Mouse (Mus musculus): Measurements from ENCODE around the gene Hsd17b3.

DNA sequence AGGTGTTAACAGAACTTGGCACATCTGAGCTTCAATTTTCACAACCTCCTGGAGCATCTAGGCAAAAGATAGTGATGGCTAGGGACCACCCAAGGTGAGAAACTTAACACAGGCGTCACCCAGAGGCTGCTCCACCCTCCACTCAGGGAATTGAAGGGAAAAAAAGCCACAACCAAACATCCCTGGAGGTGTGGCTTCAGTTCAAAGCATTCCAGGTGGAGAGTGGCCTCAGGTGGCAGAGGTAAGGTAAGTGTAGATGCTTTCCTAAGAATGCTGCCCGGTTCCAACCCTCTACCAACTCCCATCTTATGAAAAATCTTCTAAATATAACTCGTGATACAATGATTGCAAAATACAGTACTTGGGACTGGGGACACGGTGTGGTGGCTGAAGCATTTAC is 57.8 kb downstream of the Hsd17b3 start:
- TF ChIP-seq CTCF (conservative IDR thresholded peaks at IDR 0.05; ENCODE audit: insufficient read depth, insufficient read length, low read depth, low read length) (no peak), POLR2A (IDR thresholded peaks at IDR 0.05; ENCODE audit: low read depth, low read length) (no peak)
